Comparison of ENCODE assay signal across 8 mouse cellular contexts in the genomic region with DNA sequence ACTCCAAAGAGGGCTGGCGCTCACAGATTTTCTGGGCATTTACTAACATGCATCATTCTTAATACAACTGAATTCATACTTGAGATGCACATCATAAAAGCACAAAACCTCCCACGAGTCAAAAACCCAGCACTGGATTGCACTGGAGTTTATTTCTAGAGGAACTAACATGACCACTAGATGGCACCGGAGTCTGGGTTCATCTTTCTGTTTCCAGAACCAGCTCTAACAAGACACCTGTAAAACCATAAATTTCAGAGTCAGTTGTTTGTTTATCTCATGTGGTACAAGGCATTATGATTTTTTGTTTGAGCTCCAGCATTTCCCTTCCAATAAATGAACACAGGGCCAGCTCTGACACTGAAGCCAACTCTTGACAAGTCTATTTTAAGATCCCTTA.
DNase-seq lines count a peak whose midpoint lies in the region; ATAC-seq and TF ChIP-seq lines count a peak whose summit lies in the region.

No protein-coding gene starts in this region.

- no peaks in the 10 kb centered on the region for H3K79me2 ChIP-seq in heart, adult 2 months (replicated peaks; ENCODE audit: control insufficient read depth, insufficient read depth, low read length)

- peak overlapping the region; percentile 44; the same call in 1 of the 2 replicates for H3K27ac ChIP-seq in heart, adult 2 months
- no peak overlapping the region for H3K27ac ChIP-seq in heart, embryonic 11.5 days (ENCODE audit: low read depth, low read length)
- no peak overlapping the region for H3K27ac ChIP-seq in embryonic facial prominence, embryonic 10.5 days (replicated peaks)
- H3K27ac ChIP-seq in lung, embryonic 14.5 days (ENCODE audit: low read depth) = no peak overlapping the region

- DNase-seq in heart, adult 2 months = peak in 1 of 2 experiments; percentile 13
- DNase-seq in 416B (ENCODE audit: low read depth) = peak; percentile 45
- DNase-seq in adrenal gland, adult 2 months = peak; percentile 50
- DNase-seq in embryonic facial prominence, embryonic 10.5 days (ENCODE audit: low spot score) = peak; percentile 23
- DNase-seq in kidney, postnatal 14 days = peak; percentile 72
- DNase-seq in lung, embryonic 14.5 days = peak; percentile 83
- DNase-seq in thymus, postnatal 25 days = peak; percentile 9

- H3K27me3 ChIP-seq in heart, adult 2 months (ENCODE audit: control insufficient read depth, insufficient read depth, low read length) = no peaks in the 10 kb centered on the region
- H3K27me3 ChIP-seq in heart, embryonic 11.5 days (ENCODE audit: control insufficient read depth, insufficient read depth, low read length) = no peaks in the 10 kb centered on the region
- H3K27me3 ChIP-seq in embryonic facial prominence, embryonic 10.5 days (replicated peaks; ENCODE audit: low read depth, poor library complexity, severe bottlenecking) = no peaks in the 10 kb centered on the region
- H3K27me3 ChIP-seq in lung, embryonic 14.5 days (ENCODE audit: insufficient read depth, low read length) = no peaks in the 10 kb centered on the region

- TF ChIP-seq EP300 in heart, adult 2 months (IDR thresholded peaks at IDR 0.05; ENCODE audit: insufficient read depth, low read depth, low read length) = no peak

- no peak overlapping the region for H3K4me2 ChIP-seq in heart, embryonic 11.5 days
- H3K4me2 ChIP-seq in lung, embryonic 14.5 days = no peak overlapping the region

- no peaks in the 10 kb centered on the region for H3K9me3 ChIP-seq in heart, embryonic 11.5 days (replicated peaks; ENCODE audit: control insufficient read depth, low read length)
- H3K9me3 ChIP-seq in embryonic facial prominence, embryonic 10.5 days = no peaks in the 10 kb centered on the region
- H3K9me3 ChIP-seq in lung, embryonic 14.5 days (ENCODE audit: low read depth, low read length) = no peaks in the 10 kb centered on the region

- 17% methylated on average over 3 of the region's 3 CpGs for WGBS in heart, adult 2 months
- 24% methylated on average over 3 of the region's 3 CpGs for WGBS in heart, embryonic 11.5 days (ENCODE audit: insufficient replicate concordance)
- 31% methylated on average over 3 of the region's 3 CpGs for WGBS in embryonic facial prominence, embryonic 10.5 days
- WGBS in lung, embryonic 14.5 days = 18% methylated on average over 3 of the region's 3 CpGs

- peak; percentile 87 for TF ChIP-seq CTCF in heart, adult 2 months (IDR thresholded peaks at IDR 0.05)
- peak; percentile 76 for TF ChIP-seq CTCF in lung, embryonic 14.5 days (IDR thresholded peaks at IDR 0.05; ENCODE audit: low read depth)

- peaks cover 2% of the 10 kb centered on the region; the same call in 1 of the 2 replicates for H3K36me3 ChIP-seq in heart, adult 2 months (ENCODE audit: control insufficient read depth, insufficient read depth, low read length)
- no peaks in the 10 kb centered on the region for H3K36me3 ChIP-seq in heart, embryonic 11.5 days (ENCODE audit: control insufficient read depth, insufficient read depth, low read length)
- no peaks in the 10 kb centered on the region for H3K36me3 ChIP-seq in embryonic facial prominence, embryonic 10.5 days (replicated peaks)
- H3K36me3 ChIP-seq in lung, embryonic 14.5 days (ENCODE audit: insufficient read depth) = no peaks in the 10 kb centered on the region

- H3K4me3 ChIP-seq in heart, adult 2 months = no peak overlapping the region
- no peak overlapping the region for H3K4me3 ChIP-seq in heart, embryonic 11.5 days (ENCODE audit: low read depth, low read length)
- no peak overlapping the region for H3K4me3 ChIP-seq in embryonic facial prominence, embryonic 10.5 days
- no peak overlapping the region for H3K4me3 ChIP-seq in lung, embryonic 14.5 days (ENCODE audit: low read depth, low read length)

- intact Hi-C loops in heart, adult 2 months (cut with DNase I) = loop anchor here (2.0 to 10.0 kb wide), 5 partner anchors 58 to 418 kb away; no protein-coding TSS in a partner anchor

- H3K4me1 ChIP-seq in heart, adult 2 months (ENCODE audit: control insufficient read depth, insufficient read depth, low read length) = peaks cover 2% of the 10 kb centered on the region
- no peaks in the 10 kb centered on the region for H3K4me1 ChIP-seq in heart, embryonic 11.5 days (ENCODE audit: control insufficient read depth, insufficient read depth, low read length)
- no peaks in the 10 kb centered on the region for H3K4me1 ChIP-seq in embryonic facial prominence, embryonic 10.5 days
- H3K4me1 ChIP-seq in lung, embryonic 14.5 days (ENCODE audit: insufficient read depth) = no peaks in the 10 kb centered on the region

- no peak overlapping the region for H3K9ac ChIP-seq in heart, adult 2 months (ENCODE audit: low read depth, low read length)
- H3K9ac ChIP-seq in heart, embryonic 11.5 days (ENCODE audit: low read depth, low read length) = no peak overlapping the region
- H3K9ac ChIP-seq in lung, embryonic 14.5 days = no peak overlapping the region

- no peak for TF ChIP-seq POLR2A in heart, adult 2 months (IDR thresholded peaks at IDR 0.05; ENCODE audit: insufficient read depth, low read depth, low read length)

- ATAC-seq in heart, embryonic 11.5 days (replicated peaks; ENCODE audit: insufficient number of reproducible peaks, low FRiP score, low TSS enrichment) = no peak
- ATAC-seq in lung, embryonic 14.5 days (ENCODE audit: insufficient read depth) = no peak
